Comparison of ENCODE assay signal across 11 mouse cellular contexts in the genomic region with DNA sequence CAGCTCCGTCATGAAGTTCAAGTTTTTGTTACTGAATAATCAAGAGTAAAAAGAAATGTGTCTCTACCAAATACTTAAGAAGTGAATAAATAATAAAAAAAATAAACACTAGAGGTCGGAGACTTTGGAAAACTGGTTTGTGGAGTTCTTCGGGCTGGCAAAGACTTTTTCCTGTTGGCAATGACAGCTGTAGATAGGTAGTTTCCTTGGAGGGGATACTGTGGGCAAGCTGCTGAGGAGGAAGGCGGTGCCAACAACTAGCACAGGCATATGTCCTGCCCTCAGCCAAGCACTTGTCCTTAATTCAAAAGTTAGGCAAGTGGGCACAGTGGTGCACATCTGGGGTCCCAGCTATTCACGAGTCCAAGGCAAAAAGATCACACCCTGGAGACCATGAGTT. TPM values are rescaled to one million over a fixed set of nuclear protein-coding genes. Genes with fewer than 3 reads are reported as not detected.
DNase-seq lines count a peak whose midpoint lies in the region; ATAC-seq lines count a peak whose summit lies in the region.
"Had no signal": no experiment of that assay in that cellular context is flagged by ENCODE, and none has a peak within 500 bp of the region (broad histone marks: within the 10 kb centered on the region; RNA-seq: fewer than 3 reads in every experiment).

No protein-coding gene starts in this region.

- peak overlapping the region; percentile 98 for H3K4me2 ChIP-seq in heart, embryonic 13.5 days
- H3K4me2 ChIP-seq in neural tube, embryonic 11.5 days (ENCODE audit: low read depth): peak overlapping the region; percentile 92; the same call in 1 of the 2 replicates
- H3K4me2 ChIP-seq in liver, embryonic 16.5 days (ENCODE audit: low read depth, low read length): peak overlapping the region; percentile 92
- H3K4me2 ChIP-seq in stomach, embryonic 14.5 days (replicated peaks; ENCODE audit: low read depth, low read length): 0 out of 2 replicates have a peak overlapping the region, but pooled peaks have one; percentile 77

- no peaks in the 10 kb centered on the region for H3K9me3 ChIP-seq in heart, embryonic 13.5 days
- H3K9me3 ChIP-seq in neural tube, embryonic 11.5 days (ENCODE audit: control insufficient read depth, low read length): no peaks in the 10 kb centered on the region
- no peaks in the 10 kb centered on the region for H3K9me3 ChIP-seq in liver, embryonic 16.5 days (replicated peaks; ENCODE audit: control insufficient read depth, low read length)
- H3K9me3 ChIP-seq in stomach, embryonic 14.5 days (ENCODE audit: control insufficient read depth, low read depth, low read length): no peaks in the 10 kb centered on the region
- H3K9me3 ChIP-seq: embryonic facial prominence, embryonic 13.5 days had no signal

- no peak overlapping the region for H3K27ac ChIP-seq in heart, embryonic 13.5 days (replicated peaks)
- H3K27ac ChIP-seq in neural tube, embryonic 11.5 days (ENCODE audit: low read depth, low read length): no peak overlapping the region
- H3K27ac ChIP-seq in liver, embryonic 16.5 days (ENCODE audit: low read length): peak overlapping the region; percentile 93
- no peak overlapping the region for H3K27ac ChIP-seq in stomach, embryonic 14.5 days (ENCODE audit: low read length)
- H3K27ac ChIP-seq: embryonic facial prominence, embryonic 13.5 days had no signal

- WGBS in heart, embryonic 13.5 days: 73% methylated on average over 5 of the region's 5 CpGs
- WGBS in neural tube, embryonic 11.5 days: 90% methylated on average over 5 of the region's 5 CpGs
- 55% methylated on average over 5 of the region's 5 CpGs for WGBS in liver, embryonic 16.5 days (ENCODE audit: insufficient replicate concordance)
- WGBS in stomach, embryonic 14.5 days: 65% methylated on average over 5 of the region's 5 CpGs

- DNase-seq in heart, adult 8-10 months (ENCODE audit: low spot score): no peak
- DNase-seq in neural tube, embryonic 11.5 days (ENCODE audit: low spot score): no peak
- DNase-seq in neural tube, embryonic 10.5 days (ENCODE audit: extremely low spot score, low spot score): no peak
- DNase-seq in layer of hippocampus, adult 8-10 months (ENCODE audit: low spot score in 2 of 2): no peak
- DNase-seq: gastrocnemius, postnatal 36 days had no signal

- H3K4me3 ChIP-seq in heart, embryonic 13.5 days: peak overlapping the region; percentile 74; the same call in 1 of the 2 replicates
- H3K4me3 ChIP-seq in neural tube, embryonic 11.5 days (ENCODE audit: low read depth, low read length): no peak overlapping the region
- peak overlapping the region; percentile 90 for H3K4me3 ChIP-seq in liver, embryonic 16.5 days (ENCODE audit: low read depth, low read length)
- no peak overlapping the region for H3K4me3 ChIP-seq in stomach, embryonic 14.5 days (ENCODE audit: low read depth, low read length)

- ATAC-seq in heart, embryonic 13.5 days (ENCODE audit: extremely low read depth, insufficient number of reproducible peaks, low FRiP score, low TSS enrichment): no peak
- ATAC-seq in neural tube, embryonic 11.5 days (ENCODE audit: insufficient read depth, low FRiP score, low TSS enrichment): no peak
- no peak for ATAC-seq in liver, embryonic 16.5 days (ENCODE audit: low read depth)
- ATAC-seq in stomach, embryonic 14.5 days (ENCODE audit: insufficient number of reproducible peaks, insufficient read depth, low FRiP score, low read depth): no peak
- ATAC-seq in inflammation-experienced regulatory T-cells, adult 6 months: no peak

- H3K36me3 ChIP-seq in heart, embryonic 13.5 days: no peaks in the 10 kb centered on the region
- no peaks in the 10 kb centered on the region for H3K36me3 ChIP-seq in neural tube, embryonic 11.5 days (ENCODE audit: control insufficient read depth, insufficient read depth, low read length)
- no peaks in the 10 kb centered on the region for H3K36me3 ChIP-seq in liver, embryonic 16.5 days (ENCODE audit: control insufficient read depth, insufficient read depth)
- no peaks in the 10 kb centered on the region for H3K36me3 ChIP-seq in stomach, embryonic 14.5 days (ENCODE audit: control insufficient read depth, insufficient read depth, low read length)
- H3K36me3 ChIP-seq: embryonic facial prominence, embryonic 13.5 days had no signal

- no peak overlapping the region for H3K9ac ChIP-seq in heart, embryonic 13.5 days
- H3K9ac ChIP-seq in neural tube, embryonic 11.5 days (ENCODE audit: low read length): no peak overlapping the region
- H3K9ac ChIP-seq in liver, embryonic 16.5 days (ENCODE audit: low read depth, low read length): peak overlapping the region; percentile 88
- no peak overlapping the region for H3K9ac ChIP-seq in stomach, embryonic 14.5 days (replicated peaks; ENCODE audit: low read depth, low read length)

- peaks cover 24% of the 10 kb centered on the region for H3K27me3 ChIP-seq in heart, embryonic 13.5 days (replicated peaks)
- peaks cover 3% of the 10 kb centered on the region; the same call in 1 of the 2 replicates for H3K27me3 ChIP-seq in neural tube, embryonic 11.5 days (ENCODE audit: control insufficient read depth, insufficient read depth, low read length)
- H3K27me3 ChIP-seq in liver, embryonic 16.5 days (ENCODE audit: control insufficient read depth, insufficient read depth, low read depth, low read length): no peaks in the 10 kb centered on the region
- H3K27me3 ChIP-seq in stomach, embryonic 14.5 days (ENCODE audit: control insufficient read depth, insufficient read depth, low read length): no peaks in the 10 kb centered on the region

- peaks cover 43% of the 10 kb centered on the region for H3K4me1 ChIP-seq in heart, embryonic 13.5 days
- H3K4me1 ChIP-seq in neural tube, embryonic 11.5 days (ENCODE audit: control insufficient read depth, insufficient read depth, low read length): peaks cover 2% of the 10 kb centered on the region; the same call in 1 of the 2 replicates
- peaks cover 56% of the 10 kb centered on the region for H3K4me1 ChIP-seq in liver, embryonic 16.5 days (ENCODE audit: control insufficient read depth, low read depth, low read length)
- H3K4me1 ChIP-seq in stomach, embryonic 14.5 days (ENCODE audit: control insufficient read depth, insufficient read depth, low read length): 0 out of 2 replicates have a peak, but pooled peaks cover 17% of the 10 kb centered on the region

RNA-seq across cellular contexts. Expression of a gene that starts 0.7 kb away (rescaled TPM):
- polyA plus RNA-seq in heart, embryonic 13.5 days (2015; fragmentation: Nextera tagmentation; extraction: Ambion mirVana): 7.6 and 8.4 TPM in 2 replicates
- 100 to 1,000 TPM; 259 to 343 (median 275) TPM for total RNA-seq in heart, adult 8-10 months (2022)
- polyA plus RNA-seq in neural tube, embryonic 11.5 days (2014; fragmentation: Nextera tagmentation; extraction: Ambion mirVana): 18.4 and 21.5 TPM in 2 replicates
- polyA plus RNA-seq in liver, embryonic 16.5 days (2015; fragmentation: Nextera tagmentation; extraction: Ambion mirVana): 49.9 and 56.3 TPM in 2 replicates
- 28.7 and 29.1 TPM in 2 replicates for polyA plus RNA-seq in stomach, embryonic 14.5 days (2014; fragmentation: Nextera tagmentation; extraction: Ambion mirVana)
- total RNA-seq in layer of hippocampus, adult 8-10 months (2022): 10 to 100 TPM; 26.4 to 33.7 (median 28.2) TPM
- 10 to 100 TPM in 2 of 3 experiments, 1 to 10 TPM in 1; 7.4 to 18.7 (median 13.7) TPM for polyA plus RNA-seq in inflammation-experienced regulatory T-cells, adult 6 months (2017; shearing (Covaris generic))

RNA-seq across cellular contexts. Expression of a gene that starts 20.2 kb away (rescaled TPM):
- not detected in 2 replicates for polyA plus RNA-seq in heart, embryonic 13.5 days (2015; fragmentation: Nextera tagmentation; extraction: Ambion mirVana)
- under 1 TPM; 0.09 to 0.13 (median 0.12) TPM for total RNA-seq in heart, adult 8-10 months (2022)
- 0.91 and 0.99 TPM in 2 replicates for polyA plus RNA-seq in neural tube, embryonic 11.5 days (2014; fragmentation: Nextera tagmentation; extraction: Ambion mirVana)
- polyA plus RNA-seq in liver, embryonic 16.5 days (2015; fragmentation: Nextera tagmentation; extraction: Ambion mirVana): not detected in 2 replicates
- polyA plus RNA-seq in stomach, embryonic 14.5 days (2014; fragmentation: Nextera tagmentation; extraction: Ambion mirVana): not detected in 2 replicates
- total RNA-seq in layer of hippocampus, adult 8-10 months (2022): not detected
- not detected for polyA plus RNA-seq in inflammation-experienced regulatory T-cells, adult 6 months (2017; shearing (Covaris generic))
- total RNA-seq: gastrocnemius, postnatal 36 days; megakaryocyte-erythroid progenitor cell, adult 5-6 weeks had no signal
- polyA plus RNA-seq: embryonic facial prominence, embryonic 13.5 days had no signal

Comparison
In these comparisons a context has a peak if more than half of its experiments do, and no peak if none do; other contexts are left out.
1. H3K4me3 ChIP-seq: peak in heart, embryonic 13.5 days (single experiment) and liver, embryonic 16.5 days (single experiment); none in neural tube, embryonic 11.5 days (single experiment) and stomach, embryonic 14.5 days (single experiment).
2. Peak in every context shown above with its lines, with median percentiles within 50 percentile points of each other: H3K4me2 ChIP-seq.